Mouse (Mus musculus) cerebellum, adult 11-12 months (tissue): ENCODE data around the gene Mesp2.

Experiments used
- DNase-seq: peaks from one replicate; pipeline ENCODE4 v3.0.0; 2022

Mesp2 gene

DNA sequence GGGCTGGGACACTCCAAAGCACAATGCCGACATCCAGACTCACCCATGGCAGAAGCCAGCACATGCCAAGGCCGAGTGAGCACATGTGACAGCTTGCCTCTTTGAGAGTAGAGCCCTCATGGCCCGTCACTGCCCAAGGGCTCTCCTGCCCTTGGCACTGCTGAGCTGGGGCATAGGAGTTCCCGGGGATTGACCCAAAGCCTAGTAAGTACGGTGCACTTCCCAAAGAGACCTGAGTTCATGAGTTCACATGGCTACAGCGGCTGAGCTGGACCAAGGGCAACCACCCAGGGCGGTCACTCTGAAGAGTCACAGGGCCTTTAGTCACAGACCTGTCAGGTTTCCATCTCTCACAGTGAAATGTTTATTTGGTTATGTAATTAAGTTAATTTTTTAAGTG lies 2.0 kb upstream of the Mesp2 start:
- no peak for DNase-seq

DNA sequence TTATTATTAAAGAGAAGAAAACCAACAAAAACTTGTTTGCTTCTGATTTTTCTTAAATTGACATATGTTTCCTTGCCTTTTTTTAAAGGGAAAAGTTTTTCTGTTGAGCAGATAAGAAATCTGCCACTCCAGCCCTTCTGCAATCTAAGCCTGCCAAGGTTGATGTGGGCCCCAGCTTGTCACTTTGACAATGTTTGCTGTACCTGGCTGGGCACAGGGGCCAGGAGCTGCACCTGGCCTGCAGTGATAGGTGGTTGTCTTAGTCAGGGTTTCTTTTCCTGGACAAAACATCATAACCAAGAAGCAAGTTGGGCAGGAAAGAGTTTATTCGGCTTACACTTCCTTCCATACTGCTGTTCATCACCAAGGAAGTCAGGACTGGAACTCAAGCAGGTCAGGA lies 2.9 kb downstream of the Mesp2 start:
- no peak for DNase-seq

DNA sequence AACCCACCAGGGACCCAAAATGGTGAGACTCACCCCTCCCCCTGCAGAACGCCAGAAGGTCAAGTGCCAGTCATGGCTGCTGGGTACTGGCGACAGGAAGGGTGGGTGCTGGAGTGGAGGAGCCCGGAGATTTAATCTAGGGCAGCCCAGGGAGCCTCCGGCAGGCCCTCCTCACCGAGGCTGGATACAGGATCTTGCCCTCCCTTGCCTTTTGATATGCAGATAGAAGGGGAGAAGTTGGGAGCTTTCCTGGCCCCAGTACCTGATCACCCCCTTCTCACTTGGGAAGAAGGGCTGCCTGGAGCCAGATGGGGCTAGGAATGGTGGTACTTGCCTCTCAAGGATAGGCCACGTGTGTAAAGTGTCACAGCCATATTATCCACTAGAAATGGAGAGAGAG lies 7.8 kb downstream of the Mesp2 start:
- no peak for DNase-seq

DNA sequence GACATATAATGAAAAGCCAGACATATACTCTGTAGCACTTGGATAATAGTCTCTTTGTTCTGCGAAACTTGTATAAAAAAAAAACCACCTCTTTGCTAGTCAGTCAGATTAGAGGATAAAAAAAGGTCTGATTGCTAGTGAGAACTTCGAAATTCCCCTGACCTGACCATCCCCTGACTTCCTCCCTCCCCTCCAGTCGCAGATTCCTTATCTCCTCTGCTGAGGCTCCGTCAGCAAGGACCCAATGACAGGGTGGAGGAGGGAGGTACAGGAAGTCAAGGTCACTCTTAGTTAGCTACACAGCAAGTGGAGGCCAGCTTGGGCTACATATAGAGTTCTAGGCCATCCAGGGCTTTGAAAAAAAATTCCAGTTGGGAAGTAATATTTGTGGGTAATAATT lies 9.0 kb downstream of the Mesp2 start:
- DNase-seq = no peak

DNA sequence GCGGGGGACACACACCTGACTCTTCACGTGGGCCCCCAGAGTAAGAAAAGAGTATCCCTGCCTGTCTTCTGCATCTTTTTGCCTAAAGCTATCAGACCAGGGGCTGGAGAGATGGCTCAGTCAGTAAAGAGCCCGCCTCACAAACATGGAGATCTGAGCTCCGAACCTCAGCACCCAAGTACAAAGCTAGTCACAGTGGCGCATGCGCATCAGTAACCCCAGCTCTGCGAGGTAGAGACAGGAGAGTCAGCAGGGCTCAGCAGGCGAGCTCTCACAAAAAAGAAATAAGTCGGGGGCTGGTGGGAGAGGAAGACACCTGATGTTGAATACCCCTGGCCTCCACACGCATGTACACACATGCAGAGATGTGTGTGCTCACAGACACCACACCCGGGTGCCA lies 9.5 kb downstream of the Mesp2 start:
- DNase-seq = no peak

DNA sequence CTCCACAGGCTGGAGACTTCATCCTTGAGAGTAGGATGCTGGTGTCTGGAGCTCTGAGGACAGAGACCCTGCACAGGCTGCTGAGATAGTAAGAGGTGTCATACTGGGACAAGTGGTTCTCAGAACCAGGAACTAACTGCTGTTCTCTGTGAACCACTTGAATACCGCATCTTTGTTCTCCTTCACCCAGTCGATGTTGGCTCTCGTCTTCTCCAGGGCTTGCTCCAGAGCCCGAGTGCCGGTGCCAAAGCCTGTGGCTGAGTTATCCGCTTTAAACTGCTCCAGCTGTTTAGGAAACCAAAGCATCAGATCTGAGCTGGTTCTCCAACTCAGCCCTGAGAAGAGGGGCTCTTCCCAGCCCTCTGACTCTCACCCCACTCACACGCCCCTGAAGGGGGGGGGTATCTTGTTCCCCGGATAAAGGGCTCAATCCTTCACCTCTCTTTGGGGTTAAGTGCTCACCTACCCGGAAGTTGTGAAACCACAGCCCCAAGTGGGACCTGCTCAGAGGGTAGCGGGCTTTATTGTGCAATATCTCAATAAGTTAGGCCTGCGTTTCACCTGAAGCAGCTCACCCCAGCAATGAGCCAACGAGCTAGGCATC lies 11.7 kb downstream of the Mesp2 start:
- no peak for DNase-seq

DNA sequence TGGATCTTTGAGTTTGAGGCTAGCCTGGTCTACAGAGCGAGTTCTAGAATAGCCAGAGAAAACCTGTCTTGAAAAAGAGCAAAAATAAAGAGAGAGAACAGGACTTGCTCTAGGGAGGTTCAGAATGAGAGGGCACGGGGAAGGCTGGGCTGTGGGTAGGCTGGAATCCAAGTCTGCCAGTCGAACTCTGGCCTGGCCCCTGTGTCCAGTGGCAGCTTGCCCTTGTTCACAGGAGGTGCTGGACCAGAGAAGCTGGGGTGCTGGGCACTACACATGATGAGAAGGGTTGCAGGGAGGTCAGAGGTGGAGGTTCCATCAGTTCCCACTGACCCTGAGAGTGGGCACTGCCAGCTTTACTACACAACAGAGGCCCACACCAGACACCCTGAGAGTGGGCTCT lies 17.8 kb downstream of the Mesp2 start:
- no peak for DNase-seq

DNA sequence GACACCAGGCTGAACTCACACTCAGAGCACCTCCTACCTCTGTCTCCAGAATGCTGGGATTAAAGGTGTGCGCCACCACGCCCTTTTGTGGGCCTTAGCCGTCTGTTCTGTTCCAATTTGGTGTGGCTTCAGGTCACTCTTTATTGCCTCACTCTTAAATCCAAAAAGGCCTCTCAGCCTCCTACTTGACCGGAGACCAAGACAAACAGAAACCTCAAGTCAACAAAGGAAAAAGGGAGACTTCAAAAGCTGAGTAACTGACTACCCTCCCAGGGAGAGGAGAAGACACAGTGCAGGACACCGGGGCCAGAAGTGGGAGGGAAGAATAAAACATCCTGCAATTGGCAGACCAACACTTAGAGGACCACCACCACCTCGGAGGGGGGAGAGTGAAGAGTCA lies 20.6 kb downstream of the Mesp2 start:
- no peak for DNase-seq

DNA sequence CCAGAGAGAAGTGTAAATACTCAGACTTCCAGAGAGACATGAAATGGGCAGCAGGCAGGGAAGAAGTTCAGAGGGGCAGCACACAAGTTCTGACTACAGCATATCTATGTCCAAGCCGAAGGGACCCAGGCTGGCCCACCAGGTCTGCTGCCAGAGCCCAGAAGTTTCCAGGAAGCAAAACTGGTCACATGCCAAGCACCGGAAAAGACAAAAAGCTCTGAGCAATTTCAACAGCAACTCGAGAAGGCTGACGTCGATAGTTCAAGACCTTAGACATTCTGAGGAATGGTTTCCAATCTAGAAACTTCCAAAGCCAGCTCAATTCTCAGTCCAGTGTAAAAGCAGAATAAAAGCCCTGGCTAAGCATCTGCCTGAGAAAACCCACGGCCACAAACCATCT lies 21.1 kb downstream of the Mesp2 start:
- no peak for DNase-seq

DNA sequence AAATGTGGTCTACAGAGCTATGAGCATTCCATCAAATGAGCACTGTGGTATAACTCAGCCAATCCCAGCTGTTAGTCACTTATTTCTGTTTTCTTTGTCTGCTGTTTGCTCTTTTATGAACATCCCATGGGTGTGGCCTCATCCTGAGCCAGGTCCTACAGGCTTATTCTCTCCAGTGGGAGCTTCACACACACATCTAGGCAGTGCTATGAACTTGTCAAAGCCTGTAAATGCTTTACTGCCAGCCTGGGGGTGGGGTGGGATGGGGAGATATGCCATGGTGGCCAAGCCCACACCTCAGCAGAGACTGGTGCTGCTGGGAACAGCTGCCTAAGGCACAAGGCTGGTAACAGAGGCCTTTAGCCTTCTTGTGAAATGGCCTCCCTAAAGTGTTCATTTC lies 22.5 kb downstream of the Mesp2 start:
- no peak for DNase-seq

DNA sequence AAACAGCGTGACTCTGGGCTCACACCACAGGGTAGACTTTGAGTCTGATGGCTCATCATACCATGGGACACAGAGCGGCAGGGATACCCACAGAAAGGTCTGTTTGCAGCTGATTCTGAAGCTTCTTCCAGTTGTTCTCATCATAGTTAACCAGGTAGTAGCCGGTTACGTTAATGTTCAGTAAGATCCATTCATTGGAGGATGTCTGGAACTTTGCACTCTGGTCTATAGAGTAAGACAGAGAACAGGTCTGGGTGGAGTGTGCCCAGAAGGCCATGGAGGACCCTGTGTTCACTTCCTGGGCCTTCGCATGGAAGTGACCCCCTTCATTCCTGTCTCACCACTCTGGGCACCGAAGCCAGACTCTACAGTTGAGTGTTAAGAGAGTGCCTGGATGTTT lies 24.7 kb downstream of the Mesp2 start:
- DNase-seq = no peak

DNA sequence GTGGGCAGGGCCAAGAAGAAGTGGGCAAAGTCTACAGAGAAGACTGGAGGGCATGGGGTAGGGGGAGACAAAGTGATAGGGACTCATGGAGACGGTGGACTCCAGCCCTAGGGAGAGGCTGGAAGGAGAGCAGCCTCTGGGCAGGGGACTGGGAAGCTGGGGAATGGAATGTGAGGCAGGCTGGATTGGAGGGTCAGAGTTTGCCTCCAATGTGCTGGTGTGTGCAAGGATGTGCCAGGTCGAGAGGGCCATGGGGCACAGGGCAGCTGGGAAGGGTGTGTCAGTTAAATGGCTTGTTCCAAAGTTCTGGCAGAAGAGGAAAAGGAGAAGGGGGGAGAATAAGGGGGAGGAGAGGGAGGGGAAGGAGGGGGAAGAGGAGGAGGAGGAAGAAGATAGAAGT lies 26.7 kb downstream of the Mesp2 start:
- DNase-seq = no peak

DNA sequence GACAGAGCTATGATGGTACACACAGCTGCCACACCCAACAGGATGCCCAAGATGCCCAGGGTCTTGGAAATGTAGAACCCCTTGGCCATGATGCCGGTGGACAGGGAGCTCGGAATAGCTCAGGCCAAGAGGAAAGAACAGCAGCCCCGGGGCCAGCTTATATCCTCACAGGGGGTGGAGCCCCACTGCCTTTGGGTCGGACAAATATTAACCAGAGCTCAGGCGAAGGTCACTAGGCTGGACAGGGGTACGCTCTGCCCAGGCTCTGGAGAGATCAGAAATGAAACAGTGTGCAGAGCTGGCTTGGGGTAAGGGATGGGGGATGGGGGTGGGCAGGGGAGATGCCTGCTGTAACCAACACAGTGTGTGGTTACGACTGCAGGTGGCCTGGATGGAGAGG lies 31.6 kb downstream of the Mesp2 start:
- DNase-seq = no peak

DNA sequence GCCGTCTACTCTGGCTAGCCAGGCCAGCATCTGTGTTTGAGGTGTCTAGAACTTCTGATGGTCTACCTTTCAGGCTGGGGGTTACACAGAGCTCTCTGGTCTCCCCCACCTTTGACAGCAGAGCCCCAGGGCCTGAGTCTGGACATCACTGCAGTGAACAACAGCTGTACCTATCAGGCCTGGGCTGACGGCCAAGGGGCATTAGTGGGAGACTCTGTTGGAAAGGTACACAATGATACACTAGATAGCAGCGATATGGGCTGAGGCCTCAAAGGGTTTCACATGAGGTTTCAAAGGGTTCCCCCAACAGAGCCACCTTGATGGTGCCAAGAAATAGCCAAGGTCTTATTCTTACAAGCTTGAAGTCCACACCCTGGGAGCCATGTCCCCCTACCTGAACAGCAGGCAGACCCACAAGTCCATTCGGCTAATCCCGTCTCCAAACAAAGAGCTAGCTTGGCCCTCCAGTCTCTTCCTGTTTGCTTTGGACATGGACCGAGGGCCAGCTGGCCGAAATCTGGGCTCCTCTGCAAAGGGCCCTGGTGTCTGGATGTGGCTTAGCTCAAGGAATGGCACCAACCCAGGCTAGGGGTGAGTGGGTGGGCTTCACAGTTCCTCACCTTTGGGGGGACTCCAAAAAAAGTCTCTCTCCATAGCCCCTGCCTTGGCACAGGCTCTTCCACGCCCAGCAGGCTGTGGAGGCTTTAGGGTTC lies 33.7 kb downstream of the Mesp2 start:
- no peak for DNase-seq

DNA sequence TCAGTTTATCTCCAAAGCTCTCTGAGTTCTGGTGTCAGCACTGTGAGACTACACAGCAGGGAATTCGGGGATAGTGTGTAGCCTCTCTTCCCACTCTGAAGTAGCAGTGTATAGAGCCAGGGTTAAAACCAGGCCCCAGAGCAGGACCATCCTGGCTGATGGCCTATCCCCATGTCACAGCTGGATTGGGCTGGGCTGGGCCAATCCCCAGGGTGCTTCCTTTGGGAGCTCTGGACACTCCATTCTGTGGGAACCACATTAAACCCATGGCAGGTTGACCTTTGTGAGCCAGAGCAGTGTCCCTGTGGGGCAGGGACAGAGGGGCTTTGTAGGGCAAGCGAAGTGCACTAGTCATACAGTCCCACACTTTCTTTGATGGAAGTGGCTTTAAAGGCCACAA lies 35.8 kb downstream of the Mesp2 start:
- DNase-seq = no peak

DNA sequence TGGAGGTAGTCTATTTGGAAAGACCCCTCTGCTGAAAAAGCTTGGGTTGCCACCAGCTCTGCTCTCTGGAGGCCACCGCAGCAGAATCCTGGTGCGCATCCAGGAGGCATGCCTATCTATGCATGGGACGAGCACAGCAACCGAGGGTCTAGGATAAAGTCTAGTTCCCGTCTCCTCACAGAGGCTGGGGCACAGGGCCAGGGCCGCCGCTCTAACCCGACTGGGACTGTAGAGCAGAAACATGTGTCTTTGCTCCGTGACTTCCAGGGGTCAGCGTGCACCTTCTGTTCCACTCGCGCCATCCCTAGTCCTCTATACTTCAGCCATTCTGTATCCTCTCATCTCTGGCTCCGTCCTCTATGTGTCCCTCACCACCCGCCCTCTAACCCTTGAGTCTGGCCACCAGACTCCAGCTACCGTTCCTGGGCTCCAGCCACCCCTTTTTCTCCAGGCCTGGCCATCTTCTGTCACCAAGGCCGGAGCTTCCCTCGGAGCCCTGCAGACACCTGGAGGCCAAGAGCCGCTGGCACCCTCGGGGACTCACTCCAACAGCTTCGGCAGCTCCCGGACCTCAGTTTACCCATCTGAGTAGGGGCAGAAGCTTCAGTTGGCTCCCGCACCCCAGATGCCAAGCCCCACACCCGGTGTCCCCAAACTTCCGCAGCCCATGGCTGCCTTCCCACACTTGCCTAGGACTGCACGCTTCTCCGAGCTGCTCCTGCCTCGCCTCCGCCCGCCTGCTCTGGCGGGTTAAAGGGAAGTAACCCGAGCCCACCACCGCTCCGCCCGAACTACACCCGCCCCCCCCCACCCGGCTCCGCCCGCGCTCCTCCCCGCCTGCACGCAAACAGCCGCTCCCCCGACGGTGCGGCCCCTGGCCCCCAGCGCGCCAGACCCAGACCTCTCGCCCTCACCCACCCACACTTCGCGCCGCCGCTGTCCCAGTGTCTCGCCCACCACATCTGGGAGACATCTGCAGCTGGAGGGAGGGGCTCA lies 37.2 kb downstream of the Mesp2 start:
- DNase-seq = no peak

DNA sequence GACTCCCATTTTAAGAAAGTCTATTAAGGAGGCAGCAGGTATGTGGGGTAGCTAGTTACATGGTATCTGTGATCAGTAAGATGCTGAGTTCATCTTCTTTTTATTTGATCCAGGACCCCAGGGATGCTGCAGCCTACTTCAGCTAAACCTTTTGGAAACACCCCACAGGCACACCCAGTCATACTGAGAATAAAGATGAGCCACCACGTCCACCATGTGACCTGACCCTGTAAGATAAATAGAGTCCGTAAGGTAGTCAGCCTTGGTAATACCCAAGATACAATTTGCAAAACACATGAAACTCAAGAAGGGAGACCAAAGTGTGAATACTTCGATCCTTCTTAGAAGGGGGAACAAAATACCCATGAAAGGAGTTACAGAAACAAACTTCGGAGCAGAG lies 45.8 kb downstream of the Mesp2 start:
- no peak for DNase-seq

DNA sequence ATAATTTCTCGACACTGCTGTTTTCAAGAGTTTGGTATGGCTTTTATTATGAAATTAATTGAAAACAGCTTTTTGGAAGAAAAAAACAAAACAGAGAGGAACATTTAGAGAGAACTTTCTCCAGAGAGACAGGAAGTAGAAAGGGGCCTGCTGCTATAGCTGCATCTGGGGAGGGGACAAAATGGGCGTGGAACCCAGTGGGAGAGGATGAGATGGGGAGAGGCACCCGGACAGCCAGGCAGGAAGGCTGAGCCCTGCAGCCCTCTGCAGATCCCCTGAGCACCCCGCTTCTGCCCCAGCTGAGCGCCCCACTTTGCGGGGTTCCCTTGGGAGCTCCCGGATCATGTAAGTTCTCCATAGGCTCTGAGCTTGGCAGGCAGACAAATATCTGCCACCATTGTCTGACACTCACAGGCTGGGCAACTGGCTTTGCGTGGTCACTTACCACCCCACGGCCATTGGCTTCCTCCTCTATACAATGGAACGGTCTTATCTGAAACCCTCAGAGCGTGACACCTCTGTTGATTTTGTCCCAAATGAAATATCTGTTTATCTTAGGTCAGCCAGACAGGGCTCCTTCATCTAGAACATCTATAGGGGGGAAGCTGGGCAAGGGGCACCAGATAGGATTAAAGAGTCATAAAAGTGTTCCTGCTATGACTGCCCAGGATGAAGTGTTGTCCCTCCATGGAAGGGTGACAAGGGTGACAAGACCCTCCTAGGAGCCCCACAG lies 47.8 kb downstream of the Mesp2 start:
- DNase-seq = no peak

DNA sequence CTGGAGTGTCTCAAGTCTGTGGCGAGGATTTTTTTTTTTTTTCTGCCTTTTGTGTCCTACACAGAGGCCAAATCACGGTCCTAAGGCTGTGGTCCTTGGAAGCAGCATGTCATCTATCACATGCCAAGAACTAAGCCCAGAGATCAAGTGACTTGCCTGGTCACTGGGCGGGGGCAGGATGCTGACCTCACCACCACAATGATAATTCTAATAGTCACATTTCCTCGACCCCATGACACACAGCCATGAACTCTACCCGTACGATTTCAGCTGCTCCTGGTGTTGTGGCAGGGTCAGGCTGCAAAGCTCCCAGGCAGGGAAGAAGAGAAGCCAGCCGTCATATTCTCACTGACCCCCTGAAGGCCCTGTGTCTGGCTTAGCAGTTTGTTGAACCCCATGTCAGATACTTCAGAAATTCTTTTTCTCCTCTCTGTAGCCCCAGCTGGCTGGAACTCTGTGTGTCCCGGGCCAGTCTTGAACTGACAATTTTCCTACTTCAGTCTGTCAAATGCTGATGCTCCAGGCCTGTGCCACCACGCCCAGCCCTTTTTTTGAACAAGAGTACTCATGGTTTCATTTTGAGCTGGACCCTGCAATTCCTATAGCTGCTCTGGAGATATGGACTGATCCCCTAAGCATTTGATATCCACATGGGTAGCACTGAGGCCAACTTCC lies 48.6 kb downstream of the Mesp2 start:
- DNase-seq = no peak

DNA sequence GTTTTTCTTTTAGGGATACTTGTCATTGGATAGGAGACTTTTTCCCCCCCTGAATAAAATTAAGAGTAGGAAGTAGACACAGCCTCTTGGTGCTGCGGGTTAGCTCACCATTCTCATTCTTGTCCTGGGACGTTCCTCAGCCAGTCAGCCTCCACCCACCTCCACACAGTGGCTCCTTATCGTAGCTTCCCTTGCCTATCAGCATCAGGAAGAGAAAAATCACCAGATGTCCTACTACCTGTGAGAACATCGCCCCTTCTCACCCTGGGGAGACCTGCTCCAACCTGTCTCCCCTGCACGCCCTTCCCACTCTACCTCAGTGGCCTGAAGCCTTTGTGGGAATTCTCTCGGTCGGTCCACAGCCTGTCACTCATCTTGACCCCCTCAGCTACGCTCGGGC lies 50.3 kb downstream of the Mesp2 start, which contains the start of gene Anpep:
TSS of gene Anpep (minus strand) at position 249 of the 400 bp plus-strand sequence.
- DNase-seq = no peak

DNA sequence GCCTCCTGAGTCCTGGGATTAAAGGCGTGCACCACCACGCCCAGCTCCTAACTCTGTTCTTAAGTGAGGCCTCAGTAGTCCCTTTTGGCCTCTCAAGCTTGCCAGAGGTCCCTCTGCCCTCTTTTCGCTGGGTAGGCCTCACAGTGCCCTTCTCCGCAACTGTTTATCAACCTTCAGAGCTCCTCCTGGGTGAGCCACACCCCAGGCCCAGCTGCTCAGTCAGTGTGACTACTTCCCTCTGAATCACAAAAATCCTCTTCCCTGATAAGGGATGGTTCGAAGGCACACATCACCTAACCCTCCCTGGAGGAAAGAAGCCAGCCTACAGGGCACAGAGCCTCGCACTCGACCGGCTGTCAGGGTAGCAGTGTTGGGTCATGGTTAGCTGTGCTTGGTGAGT lies 51.3 kb downstream of the Mesp2 start:
- no peak for DNase-seq
